Mouse (Mus musculus) kidney, embryonic 14.5 days (tissue): ENCODE measurements around the gene Hba-a1. TPM values are rescaled to one million over a fixed set of nuclear protein-coding genes. Genes with fewer than 3 reads are reported as not detected.
"Not testable (repeated sequence)": the region's sequence is repeated elsewhere in the genome, so short reads cannot be mapped to it uniquely, and the experiment has no call there.

Experiments
- ATAC-seq: fragments of 200-750 bp; cut with Nextera tagmentation; 2 replicates; pipeline ENCODE4 v1.8.0; 2017; ENCODE audit warnings: moderate number of reproducible peaks, mild to moderate bottlenecking, moderate TSS enrichment, moderate library complexity; ENCODE audit not compliant: low FRiP score, low TSS enrichment
- H3K27ac ChIP-seq: fragments of 300-500 bp; sonication (generic); 2 replicates; pipeline ENCODE4 v1.5.1; 2014; ENCODE audit warnings: low read depth, mild to moderate bottlenecking, low read length, moderate library complexity, mixed read lengths
- H3K27me3 ChIP-seq: fragments of 300-500 bp; sonication (generic); 2 replicates; pipeline ENCODE4 v1.6.1; 2014; ENCODE audit warnings: mild to moderate bottlenecking, low read length; ENCODE audit not compliant: control insufficient read depth, insufficient read depth
- H3K36me3 ChIP-seq: fragments of 300-500 bp; sonication (generic); 2 replicates; pipeline ENCODE4 v1.6.1; 2014; ENCODE audit warnings: low read length, mixed read lengths; ENCODE audit not compliant: control insufficient read depth, insufficient read depth
- H3K4me1 ChIP-seq: fragments of 300-500 bp; sonication (generic); 2 replicates; pipeline ENCODE4 v1.6.1; 2014; ENCODE audit warnings: low read length, mixed read lengths; ENCODE audit not compliant: control insufficient read depth, insufficient read depth
- H3K4me2 ChIP-seq: fragments of 300-500 bp; sonication (generic); replicated peaks from 2 replicates; pipeline ENCODE4 v1.6.1; 2014; ENCODE audit warnings: low read depth, mild to moderate bottlenecking, low read length
- H3K4me3 ChIP-seq: fragments of 300-500 bp; sonication (generic); 2 replicates; pipeline ENCODE4 v1.5.1; 2014; ENCODE audit warnings: mild to moderate bottlenecking, low read length
- H3K9ac ChIP-seq: fragments of 300-500 bp; sonication (generic); 2 replicates; pipeline ENCODE4 v1.6.1; 2014; ENCODE audit warnings: low read depth, mild to moderate bottlenecking, low read length, moderate library complexity
- H3K9me3 ChIP-seq: fragments of 300-500 bp; sonication (generic); 2 replicates; pipeline ENCODE4 v1.6.1; 2016; ENCODE audit warnings: low read length; ENCODE audit not compliant: control insufficient read depth
- WGBS: fragments of 180-500 bp; shearing (Covaris S2); extraction: QIAGEN DNeasy Blood & Tissue Kit; methylation state at CpG from one replicate; pipeline ENCODE4 v1.1.7; 2014; 5-methylcytosine and 5-hydroxymethylcytosine counted together
- polyA plus RNA-seq: library from polyadenylated mRNA; unstranded; fragments of >200 nt; fragmentation: Nextera tagmentation; extraction: Ambion mirVana; gene quantifications from 2 replicates; pipeline ENCODE4 v1.2.1, GENCODE M21; 2014

The Hba-a1 gene
- polyA plus RNA-seq, 1 experiment from 2014 or later = 2,705 TPM

DNA sequence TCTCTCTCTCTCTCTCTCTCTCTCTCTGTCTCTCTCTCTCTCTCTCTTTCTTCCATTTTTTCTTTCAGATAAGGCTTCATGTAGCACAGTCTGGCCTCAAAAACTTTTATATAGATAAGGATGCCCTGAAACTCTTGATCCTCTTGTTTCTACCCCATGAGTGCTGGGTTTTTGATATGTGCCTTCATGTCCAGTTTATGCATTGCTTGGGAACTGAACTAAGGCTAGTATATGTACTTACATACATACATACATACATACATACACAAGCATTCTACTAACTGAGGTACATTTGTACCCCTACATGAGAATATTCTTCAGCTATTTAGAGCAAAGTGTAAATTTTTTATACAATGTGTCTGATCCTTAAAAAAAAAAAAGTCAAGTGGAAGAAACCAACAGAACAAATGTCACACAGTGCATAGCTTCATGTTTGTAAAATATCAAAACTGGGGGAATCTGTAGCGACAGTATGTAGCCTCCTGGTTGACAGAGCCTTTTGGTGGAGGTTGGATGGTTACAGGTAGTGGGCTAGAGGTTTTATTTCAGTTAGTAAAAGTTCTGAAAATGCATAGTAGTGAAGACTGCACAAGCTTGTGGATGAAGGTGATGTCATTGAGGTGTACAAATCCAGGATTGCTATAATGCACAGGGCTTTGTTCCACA lies 14.7 kb downstream of the Hba-a1 start:
- ATAC-seq = no peak
- no peaks in the 10 kb centered on the region for H3K4me1 ChIP-seq
- 89% methylated on average over 1 of the region's 1 CpGs for WGBS
- H3K27me3 ChIP-seq = no peaks in the 10 kb centered on the region; the same call in 1 of the 2 replicates
- H3K9ac ChIP-seq = no peak overlapping the region
- H3K9me3 ChIP-seq = no peaks in the 10 kb centered on the region
- H3K27ac ChIP-seq = no peak overlapping the region
- no peaks in the 10 kb centered on the region for H3K36me3 ChIP-seq
- H3K4me3 ChIP-seq = no peak overlapping the region
- H3K4me2 ChIP-seq = no peak overlapping the region

DNA sequence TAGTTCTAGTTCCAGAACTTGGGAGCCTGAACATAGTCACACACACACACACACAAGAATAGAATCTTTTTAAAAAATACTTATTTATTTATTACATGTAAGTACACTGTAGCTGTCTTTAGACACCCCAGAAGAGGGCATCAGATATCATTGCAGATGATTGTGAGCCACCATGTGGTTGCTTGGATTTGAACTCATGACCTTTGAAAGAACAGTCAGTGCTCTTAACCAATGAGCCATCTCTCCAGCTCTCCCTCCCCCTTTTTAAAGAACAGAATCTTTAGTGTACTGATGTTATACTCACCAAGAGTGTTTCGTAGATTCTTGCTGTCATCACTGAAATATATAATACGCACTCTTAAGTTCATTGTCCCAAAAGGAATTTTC lies 15.2 kb downstream of the Hba-a1 start:
- 96% methylated on average over 2 of the region's 2 CpGs for WGBS
- ATAC-seq = no peak

DNA sequence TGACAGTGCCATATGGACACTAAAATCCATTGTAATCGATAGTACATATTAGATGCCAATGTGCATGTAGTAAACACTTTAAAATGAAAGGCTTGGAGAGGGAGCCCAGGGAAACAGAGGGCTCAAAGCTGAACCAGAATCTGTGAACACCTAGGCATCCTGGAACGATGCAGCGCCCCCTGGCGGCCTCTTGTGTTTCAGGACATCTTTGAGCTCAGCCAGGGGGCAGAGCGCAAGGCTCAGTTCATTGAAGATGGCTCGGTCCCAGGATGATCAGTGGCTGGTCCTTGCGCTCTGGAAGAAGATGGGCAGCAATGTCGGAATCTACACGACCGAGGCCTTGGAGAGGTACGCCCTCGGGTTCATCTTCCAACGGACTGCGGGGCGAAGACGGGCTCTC lies 16.6 kb downstream of the Hba-a1 start, which contains the start of gene Hbq1a:
Hbq1a (plus strand) TSS at position 205 of the 400 bp plus-strand sequence.
- not testable (repeated sequence) for H3K27me3 ChIP-seq, H3K4me3 ChIP-seq
- peak; percentile 67 for ATAC-seq

More for the DNA sequence above, 15.2 kb downstream of the Hba-a1 start:
- Histone ChIP-seq H3K9me3 (no peaks in the 10 kb centered on the region), H3K9ac (no peak overlapping the region), H3K36me3 (no peaks in the 10 kb centered on the region), H3K4me1 (no peaks in the 10 kb centered on the region), H3K27me3 (no peaks in the 10 kb centered on the region; the same call in 1 of the 2 replicates), H3K4me2 (no peak overlapping the region), H3K27ac (no peak overlapping the region), H3K4me3 (no peak overlapping the region)

DNA sequence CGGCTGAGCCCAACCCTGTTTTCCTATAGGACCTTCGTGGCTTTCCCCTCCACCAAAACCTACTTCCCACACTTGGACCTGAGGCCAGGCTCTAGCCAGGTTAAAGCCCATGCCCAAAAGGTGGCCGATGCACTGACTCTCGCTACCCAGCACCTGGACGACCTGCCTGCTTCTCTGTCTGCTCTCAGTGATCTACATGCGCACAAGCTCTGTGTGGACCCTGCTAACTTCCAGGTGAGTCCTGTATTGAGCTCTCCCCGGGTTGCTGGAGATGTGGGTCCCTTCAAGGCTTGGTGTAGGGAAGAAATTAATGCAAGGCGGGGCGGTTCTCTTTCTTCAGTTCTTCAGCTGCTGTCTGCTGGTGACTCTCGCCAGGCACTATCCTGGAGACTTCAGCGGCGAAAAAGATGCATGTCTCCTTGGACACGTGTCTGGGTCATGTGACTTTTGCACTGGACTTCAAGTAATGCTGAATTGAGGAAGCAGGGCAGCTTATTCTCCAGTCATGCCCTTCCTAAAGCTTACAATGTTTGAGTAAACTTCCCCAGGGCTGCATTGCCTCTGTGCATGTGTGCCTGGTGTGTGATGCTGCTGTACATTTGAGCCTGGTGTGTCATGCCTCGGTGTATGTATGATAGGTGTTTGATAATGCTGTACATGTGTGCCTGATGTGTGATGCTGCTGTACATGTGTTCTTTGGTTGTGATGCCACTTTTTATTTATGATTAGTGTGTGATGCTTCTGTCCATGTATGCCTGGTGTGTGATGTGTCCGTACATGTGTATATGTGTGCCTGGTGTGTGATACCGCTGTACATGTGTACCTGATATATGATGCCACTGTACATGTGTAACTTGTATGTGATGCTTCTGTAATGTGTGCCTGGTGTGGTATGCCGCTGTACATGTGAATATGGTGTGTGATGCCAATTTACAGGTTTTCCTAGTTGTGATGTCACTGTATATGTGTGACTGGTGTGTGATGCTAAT lies 17.3 kb downstream of the Hba-a1 start:
- H3K4me1 ChIP-seq = no peaks in the 10 kb centered on the region
- H3K9me3 ChIP-seq = no peaks in the 10 kb centered on the region
- WGBS = 53% methylated on average over 14 of the region's 17 CpGs
- H3K4me2 ChIP-seq = peak overlapping the region; percentile 37; the same call in 1 of the 2 replicates
- no peak; the same call in 1 of the 2 replicates for ATAC-seq
- no peaks in the 10 kb centered on the region; the same call in 1 of the 2 replicates for H3K27me3 ChIP-seq
- H3K27ac ChIP-seq = no peak overlapping the region
- no peaks in the 10 kb centered on the region for H3K36me3 ChIP-seq
- no peak overlapping the region; the same call in 1 of the 2 replicates for H3K4me3 ChIP-seq
- no peak overlapping the region for H3K9ac ChIP-seq

More for the DNA sequence above, 16.6 kb downstream of the Hba-a1 start, which contains the start of gene Hbq1a:
- H3K9me3 ChIP-seq, H3K27ac ChIP-seq, H3K36me3 ChIP-seq, H3K9ac ChIP-seq, H3K4me1 ChIP-seq: not testable (repeated sequence)
- peak within 1 kb of the TSS; percentile 37; the same call in 1 of the 2 replicates for H3K4me2 ChIP-seq
- 3% methylated on average over 16 of the region's 16 CpGs for WGBS

DNA sequence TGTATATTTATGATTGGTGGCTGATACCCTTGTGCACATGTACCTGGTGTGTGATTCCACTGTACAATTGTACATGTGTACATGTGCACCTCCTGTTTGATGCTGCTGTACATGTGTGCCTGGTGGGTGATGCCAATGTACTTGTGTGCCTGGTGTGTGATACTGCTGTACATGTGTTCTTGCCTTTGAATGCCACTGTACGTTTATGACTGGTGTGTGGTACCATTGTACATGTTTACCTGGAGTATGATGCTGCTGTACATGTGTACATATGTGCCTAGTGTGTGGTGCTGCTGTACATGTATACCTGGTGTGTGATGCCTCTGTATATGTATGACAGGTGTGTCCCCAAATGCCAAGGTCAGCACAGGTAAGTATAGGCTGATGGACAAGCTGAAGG lies 18.2 kb downstream of the Hba-a1 start:
- no peak overlapping the region for H3K9ac ChIP-seq

DNA sequence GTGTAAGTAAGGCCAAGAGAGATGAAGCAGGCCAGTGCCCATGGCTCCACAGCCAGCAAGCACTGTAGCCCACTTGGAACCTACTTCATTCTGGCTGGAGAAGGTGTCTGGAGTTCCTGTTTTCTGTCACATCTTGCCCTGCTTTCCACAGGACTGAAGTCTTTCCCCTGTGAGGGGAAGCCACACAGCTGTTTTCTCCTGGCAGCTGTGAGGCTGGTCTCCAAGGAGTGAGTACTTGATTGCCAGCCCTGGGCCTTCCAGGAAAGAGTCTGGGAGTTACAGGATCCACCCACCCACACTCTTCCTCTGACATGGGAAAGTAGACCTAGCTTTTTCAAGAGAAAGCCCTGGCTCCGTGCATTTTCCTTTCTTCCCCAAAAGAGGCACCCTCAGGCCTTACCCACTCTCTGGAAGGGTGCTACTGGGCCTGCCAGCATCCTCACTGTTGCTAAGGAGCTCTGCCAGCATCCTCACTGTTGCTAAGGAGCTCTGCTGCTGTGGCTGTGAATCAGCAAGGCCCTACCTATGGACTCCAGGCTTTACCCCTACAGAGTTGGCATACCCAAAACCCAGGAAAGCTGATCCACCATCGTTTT lies 19.6 kb downstream of the Hba-a1 start:
- WGBS = 49% methylated on average over 2 of the region's 2 CpGs
- H3K9ac ChIP-seq = no peak overlapping the region
- no peak overlapping the region for H3K4me2 ChIP-seq
- H3K4me3 ChIP-seq = no peak overlapping the region
- ATAC-seq = no peak
- no peaks in the 10 kb centered on the region for H3K36me3 ChIP-seq
- H3K27me3 ChIP-seq = no peaks in the 10 kb centered on the region; the same call in 1 of the 2 replicates
- H3K4me1 ChIP-seq = 0 out of 2 replicates have a peak, but pooled peaks cover 2% of the 10 kb centered on the region
- no peaks in the 10 kb centered on the region for H3K9me3 ChIP-seq
- no peak overlapping the region for H3K27ac ChIP-seq

More for the DNA sequence above, 18.2 kb downstream of the Hba-a1 start:
- no peak overlapping the region for H3K4me3 ChIP-seq
- no peak overlapping the region for H3K4me2 ChIP-seq
- H3K4me1 ChIP-seq = no peaks in the 10 kb centered on the region
- H3K27ac ChIP-seq = no peak overlapping the region
- no peaks in the 10 kb centered on the region; the same call in 1 of the 2 replicates for H3K27me3 ChIP-seq
- no peaks in the 10 kb centered on the region for H3K9me3 ChIP-seq
- no peak for ATAC-seq
- WGBS = 79% methylated on average over 1 of the region's 1 CpGs
- no peaks in the 10 kb centered on the region for H3K36me3 ChIP-seq

- WGBS = 78% methylated on average over 1 of the region's 1 CpGs
- no peak overlapping the region for H3K27ac ChIP-seq
- no peaks in the 10 kb centered on the region; the same call in 1 of the 2 replicates for H3K27me3 ChIP-seq
- no peaks in the 10 kb centered on the region for H3K36me3 ChIP-seq
- H3K4me2 ChIP-seq = no peak overlapping the region
- no peak for ATAC-seq
- no peaks in the 10 kb centered on the region for H3K9me3 ChIP-seq
- H3K9ac ChIP-seq = no peak overlapping the region
- H3K4me3 ChIP-seq = no peak overlapping the region
- H3K4me1 ChIP-seq = 0 out of 2 replicates have a peak, but pooled peaks cover 5% of the 10 kb centered on the region
Measured at GRCm38 (mm10) chr11:32303455-32303854, 20.1 kb downstream of the Hba-a1 start.

DNA sequence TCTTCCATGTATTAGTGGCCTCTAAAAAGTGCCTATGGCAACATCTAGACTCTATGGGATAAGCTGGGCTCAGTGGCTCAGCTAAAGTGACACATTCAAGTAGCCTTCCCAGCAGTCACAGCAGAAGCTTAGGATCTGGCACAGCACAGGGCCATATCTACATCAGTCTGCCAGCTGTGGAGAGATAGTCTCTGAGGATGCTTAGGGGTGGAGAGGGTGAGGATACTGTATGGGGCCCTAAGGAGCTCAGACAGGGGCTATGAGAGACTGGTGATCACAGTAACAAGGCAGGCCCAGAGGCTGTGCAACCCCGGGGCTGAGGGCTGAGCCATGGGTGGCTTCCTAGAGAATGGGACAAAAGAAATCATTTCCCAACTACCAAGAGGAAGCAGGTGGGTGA lies 23.7 kb downstream of the Hba-a1 start:
- ATAC-seq = no peak
- Histone ChIP-seq H3K9me3 (no peaks in the 10 kb centered on the region), H3K4me2 (no peak overlapping the region), H3K27me3 (no peaks in the 10 kb centered on the region), H3K9ac (no peak overlapping the region), H3K27ac (no peak overlapping the region), H3K36me3 (no peaks in the 10 kb centered on the region), H3K4me1 (0 out of 2 replicates have a peak, but pooled peaks cover 17% of the 10 kb centered on the region), H3K4me3 (no peak overlapping the region)
- WGBS = 94% methylated on average over 1 of the region's 1 CpGs
